Mouse (Mus musculus) retina, postnatal 7 days (tissue): Measurements from ENCODE around the gene Hmgn1.
"Not testable (repeated sequence)": the region's sequence is repeated elsewhere in the genome, so short reads cannot be mapped to it uniquely, and the experiment has no call there.

Experiments used
- DNase-seq: peaks from one replicate; pipeline ENCODE4 v3.0.0-alpha.2; 2012; ENCODE audit warnings: low read depth, low spot score

Gene Hmgn1

DNA sequence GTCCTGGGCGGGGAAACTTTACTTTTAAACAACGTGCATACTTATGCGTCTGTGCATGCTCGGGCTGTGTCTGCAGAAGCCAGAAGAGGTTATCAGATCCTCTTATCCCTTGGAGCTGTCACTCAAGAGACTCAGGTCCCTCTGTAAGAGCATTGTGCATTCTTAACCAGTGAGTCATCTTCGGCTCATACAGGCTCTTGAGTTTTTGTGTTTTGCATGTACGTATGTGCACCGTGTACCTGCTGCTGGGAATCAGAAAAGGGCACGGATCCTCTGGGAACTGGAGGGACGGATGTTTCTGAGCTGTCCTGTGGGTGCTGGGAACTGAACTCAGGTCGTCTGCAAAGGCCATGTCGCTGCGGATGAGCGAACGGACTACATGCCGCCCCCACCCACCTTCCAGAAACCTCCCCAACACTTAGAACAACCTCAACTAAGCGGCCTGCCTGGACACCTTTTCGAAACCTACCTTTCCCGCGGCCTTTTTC lies 801 bp downstream of the Hmgn1 start:
- DNase-seq = no peak

DNA sequence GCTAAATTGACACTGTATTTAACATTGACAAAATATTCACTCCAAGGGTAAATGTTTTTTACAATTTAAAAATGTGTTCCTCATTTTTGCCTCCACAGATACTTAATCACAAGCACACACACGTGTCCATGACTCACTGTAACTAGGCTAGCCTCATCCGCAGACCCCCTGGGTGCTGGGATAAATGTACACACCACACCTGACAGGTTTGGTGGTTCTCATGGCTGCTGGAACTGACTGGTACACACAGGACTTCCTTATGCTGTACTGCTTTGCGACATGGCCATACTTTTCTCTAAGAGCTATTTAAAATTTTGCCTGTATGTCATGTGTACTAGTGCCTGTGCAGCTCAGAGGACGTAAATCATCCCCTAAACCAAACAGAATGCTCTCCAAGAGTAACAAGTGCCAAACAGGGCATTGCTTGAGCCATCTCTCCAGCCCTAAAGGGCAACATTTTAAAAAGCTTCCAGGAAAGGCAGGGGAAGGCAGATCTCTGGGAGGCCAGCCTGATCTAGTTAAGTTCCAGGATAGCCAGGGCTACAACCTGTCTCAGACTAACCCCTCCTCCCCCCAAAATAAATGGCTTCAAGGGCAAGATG lies 7.4 kb downstream of the Hmgn1 start:
- DNase-seq = no peak

DNA sequence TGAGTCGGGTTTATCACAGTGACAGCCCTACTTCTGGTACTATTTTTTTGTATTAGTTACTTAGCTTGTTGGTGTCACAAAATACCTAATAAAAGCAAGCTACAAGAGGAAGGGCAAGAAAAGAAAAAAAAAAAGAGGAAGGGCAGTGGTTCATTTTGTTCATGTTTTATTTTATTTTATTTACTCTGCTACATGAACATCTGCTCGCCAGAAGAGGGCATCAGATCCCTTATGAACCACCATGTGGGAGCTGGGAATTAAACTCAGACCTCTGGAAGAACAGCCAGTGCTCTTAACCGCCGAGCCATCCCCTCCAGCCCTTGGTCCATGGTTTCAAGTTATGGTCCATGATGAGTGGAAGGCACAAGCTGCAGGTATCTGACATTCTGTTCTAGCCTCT lies 12.8 kb downstream of the Hmgn1 start:
- no peak for DNase-seq

DNA sequence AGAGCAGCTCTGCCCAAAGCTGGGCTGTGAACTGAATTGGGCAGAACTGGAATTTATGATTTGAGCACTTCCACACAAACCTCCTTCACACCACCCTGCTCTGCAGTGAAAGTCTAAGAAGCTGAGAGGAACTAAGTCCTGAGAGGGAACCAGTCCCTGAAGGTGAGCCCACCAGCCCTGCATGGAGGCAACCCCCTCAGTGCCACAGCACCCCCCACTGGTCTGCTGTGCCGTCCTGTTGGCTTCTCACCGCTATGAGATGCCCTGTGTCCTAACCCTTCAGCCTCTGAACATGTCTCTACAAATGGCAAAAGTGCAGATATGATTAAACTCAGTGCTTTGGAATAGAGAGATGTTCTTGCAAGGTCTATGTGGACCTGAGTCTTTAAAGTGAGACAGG lies 14.8 kb downstream of the Hmgn1 start:
- no peak for DNase-seq

- no peak for DNase-seq
Observed at GRCm38 (mm10) chr16:96110655-96111345, 16.7 kb downstream of the Hmgn1 start.

DNA sequence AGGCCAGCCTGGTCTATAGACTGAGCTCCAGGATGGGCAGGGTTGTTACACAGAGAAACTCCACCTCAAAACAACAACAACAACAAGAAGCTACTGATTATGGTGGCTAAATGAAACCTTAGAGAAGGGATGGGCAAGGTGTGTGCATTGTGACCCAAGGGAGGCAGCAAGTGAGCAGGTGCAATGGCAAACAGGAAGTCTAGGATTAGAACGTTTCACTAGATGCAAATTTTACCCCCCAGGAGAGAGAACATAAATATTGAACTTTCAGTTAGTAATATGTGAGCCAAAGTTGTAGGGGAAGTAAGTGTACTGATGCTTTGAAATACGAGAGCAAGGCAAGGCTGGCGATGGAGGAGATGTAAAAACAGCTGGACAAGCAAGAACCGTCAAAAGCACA lies 17.9 kb downstream of the Hmgn1 start:
- DNase-seq = no peak

GRCm38 (mm10) chr16:96103036-96103435 lies 24.5 kb downstream of the Hmgn1 start:
- no peak for DNase-seq

DNA sequence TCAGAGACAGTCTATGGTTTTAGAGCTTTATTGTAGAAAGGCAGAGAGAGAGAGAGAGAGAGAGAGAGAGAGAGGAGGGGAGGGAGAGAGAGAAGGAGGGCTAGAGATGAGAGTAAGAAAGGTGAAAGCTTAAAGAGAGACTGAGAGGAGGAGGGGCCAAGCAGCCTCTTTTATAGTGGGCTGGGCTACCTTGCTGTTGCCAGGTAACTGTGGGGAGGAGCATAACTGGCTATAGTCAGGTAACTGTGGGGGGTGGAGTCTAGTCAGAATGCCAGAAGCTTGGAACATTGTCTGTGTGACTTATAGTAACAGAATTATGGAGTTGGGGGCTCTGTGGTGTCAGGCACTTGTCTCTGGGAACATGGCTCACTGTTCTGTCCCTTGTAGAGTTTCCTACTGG lies 29.7 kb downstream of the Hmgn1 start:
- not testable (repeated sequence) for DNase-seq

DNA sequence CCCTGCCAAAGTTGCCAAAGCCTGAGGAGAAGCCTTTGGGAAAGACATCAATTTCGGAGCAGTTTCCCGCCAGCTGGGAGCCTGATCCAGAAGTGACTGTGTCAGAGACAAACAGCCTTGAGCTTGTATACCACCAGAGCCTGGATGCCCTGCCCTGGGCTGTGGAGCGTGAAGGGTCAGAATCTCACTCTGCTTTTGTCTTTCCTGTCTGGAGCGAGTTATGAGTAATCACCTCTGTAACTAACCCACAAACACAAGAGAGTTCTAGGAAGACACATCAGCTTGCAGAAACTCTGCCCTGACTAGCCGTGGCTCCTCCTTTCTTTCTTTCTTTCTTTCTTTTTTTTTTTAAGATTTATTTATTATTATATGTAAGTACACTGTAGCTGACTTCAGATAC lies 31.6 kb downstream of the Hmgn1 start:
- no peak for DNase-seq

DNA sequence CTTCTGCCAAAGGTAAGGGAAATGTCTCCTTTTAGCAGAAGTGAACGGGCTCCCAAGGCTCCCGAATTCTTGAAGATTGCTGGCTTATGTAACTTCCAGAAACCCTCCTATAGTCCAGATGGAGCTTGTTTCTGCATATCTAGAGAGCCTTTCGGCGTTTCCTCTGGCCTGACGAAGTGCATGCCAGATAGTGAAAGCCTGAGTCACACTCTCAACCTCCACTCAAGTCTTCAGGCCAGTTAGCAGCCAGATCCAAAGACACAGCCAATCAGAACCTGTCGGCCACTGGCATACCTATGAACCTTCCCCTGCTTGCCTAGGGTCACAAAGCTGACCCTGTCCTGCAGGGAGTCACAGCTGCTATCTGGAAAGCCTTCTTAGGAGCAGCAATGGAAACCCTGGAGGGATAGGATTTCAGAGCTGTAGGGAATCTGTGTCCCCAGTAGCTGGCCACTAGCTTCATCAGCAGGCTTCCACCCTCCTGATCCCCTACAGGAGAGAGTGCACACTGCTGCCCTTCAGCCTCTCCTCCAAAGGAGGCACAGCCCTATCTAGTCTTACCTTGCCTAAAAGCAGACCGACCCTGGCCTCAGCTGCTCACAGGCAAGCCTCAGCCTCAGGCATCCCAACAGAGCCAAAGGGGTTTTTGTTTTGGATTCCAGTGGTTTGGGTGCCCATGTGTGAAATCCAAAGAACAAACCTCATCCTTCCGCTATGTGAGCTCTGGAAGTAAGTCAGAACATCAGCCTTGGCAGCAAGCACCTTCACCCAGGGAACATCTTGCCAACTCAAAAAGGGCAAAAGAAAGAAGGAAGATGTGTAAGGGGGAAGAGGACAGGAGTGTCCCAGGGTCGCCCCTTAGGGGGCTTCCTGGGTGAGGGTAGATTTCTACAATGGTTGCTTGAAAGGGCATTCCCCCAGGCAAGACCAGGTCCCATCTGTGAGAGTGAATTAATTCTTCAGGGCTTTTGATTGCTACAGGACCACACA lies 35.7 kb downstream of the Hmgn1 start:
- DNase-seq = no peak

GRCm38 (mm10) chr16:96088120-96088519 lies 39.4 kb downstream of the Hmgn1 start:
- DNase-seq = no peak

- no peak for DNase-seq
Observed at GRCm38 (mm10) chr16:96087436-96087835, 40.1 kb downstream of the Hmgn1 start.

DNA sequence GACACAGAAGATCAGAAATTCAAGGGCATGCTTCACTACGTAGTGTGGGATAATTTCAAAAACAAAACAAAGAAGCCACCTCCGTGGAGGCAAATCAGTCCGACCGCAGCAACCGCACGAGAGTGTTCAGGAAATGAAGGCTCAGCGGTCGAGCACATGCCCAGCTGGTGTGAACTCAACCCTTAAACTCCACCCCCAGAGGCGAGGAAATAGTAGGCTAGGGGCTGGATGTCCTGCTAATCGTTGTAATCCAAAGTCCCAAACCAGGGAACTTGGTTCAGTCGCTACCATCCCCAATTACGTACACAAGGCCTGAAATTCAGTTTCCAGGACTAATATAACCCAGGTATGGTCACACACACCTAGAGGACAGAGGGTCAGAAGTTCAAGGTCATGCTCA lies 40.5 kb downstream of the Hmgn1 start:
- DNase-seq = no peak

DNA sequence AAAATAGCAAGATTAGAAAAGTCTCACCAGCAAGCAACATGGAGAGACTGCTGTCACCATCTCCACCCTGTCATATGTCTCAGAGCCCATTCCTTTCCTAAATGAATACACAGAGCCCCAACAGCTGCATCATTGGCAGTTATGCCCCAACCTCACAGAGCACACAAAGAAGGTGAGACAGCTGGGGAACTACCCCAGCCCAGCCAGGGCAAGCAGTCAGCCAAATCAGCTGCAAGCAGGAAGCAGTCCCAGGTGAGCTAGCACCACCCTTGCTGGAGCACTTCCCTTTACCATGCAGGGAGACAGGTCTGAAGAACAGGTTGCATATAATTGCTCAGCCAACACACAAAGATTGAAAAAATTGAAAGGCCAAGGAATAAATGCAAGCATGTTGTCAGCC lies 41.9 kb downstream of the Hmgn1 start:
- no peak for DNase-seq

- DNase-seq = no peak
Observed at GRCm38 (mm10) chr16:96083179-96083646, 44.3 kb downstream of the Hmgn1 start.

GRCm38 (mm10) chr16:96082301-96083178 lies 45.0 kb downstream of the Hmgn1 start, which contains the start of gene Brwd1:
Gene Brwd1, minus strand, starts transcription at chr16:96082526.
- DNase-seq = peak; percentile 83

GRCm38 (mm10) chr16:96081742-96082241 lies 45.7 kb downstream of the Hmgn1 start:
- no peak for DNase-seq

GRCm38 (mm10) chr16:96081331-96081730 lies 46.2 kb downstream of the Hmgn1 start:
- DNase-seq = peak; percentile 83

DNA sequence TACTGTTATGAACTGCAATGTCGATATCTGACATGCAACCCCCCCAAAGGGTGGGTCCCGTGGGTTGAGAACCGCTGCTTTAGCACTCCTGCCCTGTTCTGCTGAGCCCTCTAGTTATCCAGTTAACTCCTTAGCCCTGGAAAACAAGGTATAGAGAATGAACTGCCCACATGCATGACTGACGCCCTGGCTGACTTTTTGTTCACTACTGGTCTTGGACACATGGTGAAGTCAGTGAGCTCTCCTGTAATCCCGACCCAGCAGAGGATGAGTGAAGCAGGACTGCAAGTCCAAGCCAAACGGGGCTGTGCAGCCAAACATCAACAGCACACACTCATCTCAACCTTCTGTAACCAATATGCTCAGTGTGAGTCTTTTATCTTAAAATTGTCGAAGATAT lies 47.0 kb downstream of the Hmgn1 start:
- no peak for DNase-seq
